Mouse (Mus musculus) spleen, adult 2 months (tissue): ENCODE measurements around the gene Aco2.

ENCODE experiments used
- CTCF ChIP-seq: fragments of 200-500 bp; IDR thresholded peaks from 2 replicates; pipeline ENCODE4 v1.5.1; 2011; ENCODE audit warnings: mild to moderate bottlenecking, inconsistent platforms; ENCODE audit not compliant: insufficient read depth, insufficient read length, insufficient replicate concordance; ENCODE audit errors: extremely low read depth
- POLR2A ChIP-seq: fragments of 200-500 bp; IDR thresholded peaks from 2 replicates; pipeline ENCODE4 v1.6.1; 2011; ENCODE audit warnings: low read depth, low read length, inconsistent platforms

- TF ChIP-seq CTCF (no peak), POLR2A (no peak)
Observed at GRCm38 (mm10) chr15:81958906-81959305, 86.8 kb downstream of the Aco2 start.
